Mouse (Mus musculus) forebrain, embryonic 13.5 days (tissue): ENCODE measurements around the gene Fam129a. TPM values are rescaled to one million over a fixed set of nuclear protein-coding genes. Genes with fewer than 3 reads are reported as not detected.

ENCODE experiments used
- ATAC-seq: fragments of 200-750 bp; cut with Nextera tagmentation; 2 replicates; pipeline ENCODE4 v1.8.0; 2017
- H3K27ac ChIP-seq: fragments of 300-500 bp; sonication (generic); 2 replicates; pipeline ENCODE4 v1.5.1; 2015; ENCODE audit warnings: inconsistent platforms, mild to moderate bottlenecking, moderate library complexity
- H3K27me3 ChIP-seq: fragments of 300-500 bp; sonication (generic); 2 replicates; pipeline ENCODE4 v1.6.1; 2015; ENCODE audit warnings: mild to moderate bottlenecking, inconsistent platforms
- H3K36me3 ChIP-seq: fragments of 300-500 bp; sonication (generic); 2 replicates; pipeline ENCODE4 v1.6.1; 2015; ENCODE audit warnings: mild to moderate bottlenecking, inconsistent platforms; ENCODE audit not compliant: poor library complexity, severe bottlenecking
- H3K4me1 ChIP-seq: fragments of 300-500 bp; sonication (generic); 2 replicates; pipeline ENCODE4 v1.6.1; 2015; ENCODE audit warnings: inconsistent platforms
- H3K4me2 ChIP-seq: fragments of 300-500 bp; sonication (generic); 2 replicates; pipeline ENCODE4 v1.6.1; 2015; ENCODE audit warnings: inconsistent platforms, mild to moderate bottlenecking, moderate library complexity
- H3K4me3 ChIP-seq: fragments of 300-500 bp; sonication (generic); 2 replicates; pipeline ENCODE4 v1.5.1; 2015; ENCODE audit warnings: mild to moderate bottlenecking, inconsistent platforms
- H3K9ac ChIP-seq: fragments of 300-500 bp; sonication (generic); 2 replicates; pipeline ENCODE4 v1.6.1; 2015; ENCODE audit warnings: mild to moderate bottlenecking, inconsistent platforms
- H3K9me3 ChIP-seq: fragments of 300-500 bp; sonication (generic); replicated peaks from 2 replicates; pipeline ENCODE4 v1.6.1; 2016; ENCODE audit warnings: inconsistent platforms
- WGBS: fragments of 180-500 bp; shearing (Covaris S2); methylation state at CpG from one replicate; pipeline ENCODE4 v1.1.7; 2015; 5-methylcytosine and 5-hydroxymethylcytosine counted together
- polyA plus RNA-seq: library from polyadenylated mRNA; unstranded; fragments of >200 nt; fragmentation: Nextera tagmentation; extraction: Ambion mirVana; gene quantifications from 2 replicates; pipeline ENCODE4 v1.2.1, GENCODE M21; 2015

Fam129a gene
- polyA plus RNA-seq, 1 experiment from 2014 or later: 1.3 TPM

DNA sequence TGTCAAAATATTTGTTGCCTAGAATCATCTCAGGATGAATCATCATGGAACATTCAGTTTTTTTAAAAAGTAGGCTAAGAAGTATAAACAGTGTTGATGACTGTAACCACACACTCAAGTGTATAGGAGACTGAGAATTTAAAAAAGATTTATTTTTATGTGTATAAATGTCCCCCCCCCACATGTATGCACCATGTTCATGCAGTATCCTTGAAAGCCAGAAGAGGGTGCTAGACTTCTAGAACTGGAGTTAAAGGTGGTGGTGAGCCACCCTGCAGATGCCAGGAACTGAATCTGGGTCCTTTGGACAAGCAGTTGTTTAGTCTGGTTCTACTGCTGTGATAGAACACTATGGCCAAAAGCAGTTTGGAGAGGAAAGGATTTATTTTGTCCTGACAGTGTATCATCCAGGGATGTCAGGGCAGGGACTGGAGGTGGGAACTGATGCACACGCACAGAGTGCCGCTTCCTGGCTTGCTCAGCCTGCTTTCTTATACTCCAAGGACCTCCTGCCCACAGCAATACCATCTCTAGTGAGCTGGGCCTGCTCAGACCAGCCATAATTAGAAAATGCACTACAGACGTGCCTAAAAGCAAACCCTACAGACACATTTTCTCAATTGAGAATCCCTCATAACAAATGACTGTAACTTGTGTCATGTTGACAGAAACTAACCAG lies 196.1 kb downstream of the Fam129a start:
- Histone ChIP-seq H3K9me3 (no peaks in the 10 kb centered on the region), H3K36me3 (peaks cover 19% of the 10 kb centered on the region; the same call in 1 of the 2 replicates), H3K27ac (no peak overlapping the region), H3K27me3 (no peaks in the 10 kb centered on the region), H3K9ac (no peak overlapping the region), H3K4me2 (no peak overlapping the region), H3K4me1 (peaks cover 8% of the 10 kb centered on the region; the same call in 1 of the 2 replicates), H3K4me3 (no peak overlapping the region)
- WGBS: 91% methylated on average over 3 of the region's 3 CpGs
- no peak for ATAC-seq

DNA sequence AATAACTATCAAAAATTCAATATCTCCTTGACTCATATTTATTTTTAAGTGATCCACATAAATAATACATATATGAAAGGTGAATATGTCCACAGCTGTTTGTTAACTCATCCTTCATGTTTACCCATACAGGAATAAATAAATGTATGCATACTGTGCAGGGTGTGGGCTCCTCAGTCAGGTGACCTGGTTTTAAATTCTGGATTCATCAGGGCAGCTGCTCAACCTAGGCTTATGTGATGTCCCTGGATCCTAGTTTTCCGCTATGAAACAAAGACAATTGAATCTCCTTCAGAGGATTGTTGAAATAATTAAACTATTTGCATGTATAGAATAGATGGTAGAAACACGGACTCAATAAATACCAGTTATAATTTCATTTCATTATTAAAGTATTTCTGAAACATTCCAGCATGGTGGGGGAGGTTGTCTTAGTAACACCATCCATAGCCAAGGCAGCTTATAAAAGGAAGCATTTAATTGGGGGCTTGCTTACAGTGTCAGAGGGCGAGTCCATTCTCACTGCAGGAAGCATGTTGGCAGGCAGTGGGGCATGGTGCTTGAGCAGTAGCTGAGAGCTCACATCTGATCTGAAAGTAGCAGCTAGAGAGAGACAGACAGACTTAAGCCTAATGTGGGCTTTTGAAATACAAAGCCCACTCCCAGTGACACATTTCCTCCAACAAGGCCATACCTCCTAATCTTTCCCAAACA lies 198.4 kb downstream of the Fam129a start:
- H3K27ac ChIP-seq: no peak overlapping the region
- peaks cover 11% of the 10 kb centered on the region; the same call in 1 of the 2 replicates for H3K36me3 ChIP-seq
- 0 out of 2 replicates have a peak, but pooled peaks have one; percentile 24 for ATAC-seq
- H3K9ac ChIP-seq: no peak overlapping the region
- H3K9me3 ChIP-seq: no peaks in the 10 kb centered on the region
- no peaks in the 10 kb centered on the region for H3K27me3 ChIP-seq
- H3K4me1 ChIP-seq: peaks cover 8% of the 10 kb centered on the region; the same call in 1 of the 2 replicates
- 29% methylated on average over 3 of the region's 3 CpGs for WGBS
- no peak overlapping the region for H3K4me2 ChIP-seq
- no peak overlapping the region for H3K4me3 ChIP-seq

Other genes with a start within 250 kb of the Fam129a start
- gene Ivns1abp, start 226.7 kb upstream of the Fam129a start, polyA plus RNA-seq: 364 and 394 TPM in 2 replicates
- gene Swt1, start 142.7 kb upstream of the Fam129a start, polyA plus RNA-seq: 26.9 and 30.0 TPM in 2 replicates
- gene Trmt1l, start 142.6 kb upstream of the Fam129a start, polyA plus RNA-seq: 48.4 and 51.3 TPM in 2 replicates
- 112 and 125 TPM in 2 replicates for gene Rnf2, start 70.2 kb upstream of the Fam129a start, polyA plus RNA-seq
- 13.4 and 14.4 TPM in 2 replicates for gene Edem3, start 184.2 kb downstream of the Fam129a start, polyA plus RNA-seq